Mouse (Mus musculus) megakaryocyte, embryonic 14.5 days (primary cell): ENCODE data around the gene Ocln.

Experiments used
- FLI1 ChIP-seq: IDR thresholded peaks from 2 replicates; pipeline ENCODE4 v1.6.1; 2012; ENCODE audit warnings: low read length, inconsistent platforms, mixed read lengths
- GATA1 ChIP-seq: IDR thresholded peaks from 3 replicates; pipeline ENCODE4 v1.6.1; 2012; ENCODE audit warnings: mixed read lengths, low read length, inconsistent platforms, borderline replicate concordance

DNA sequence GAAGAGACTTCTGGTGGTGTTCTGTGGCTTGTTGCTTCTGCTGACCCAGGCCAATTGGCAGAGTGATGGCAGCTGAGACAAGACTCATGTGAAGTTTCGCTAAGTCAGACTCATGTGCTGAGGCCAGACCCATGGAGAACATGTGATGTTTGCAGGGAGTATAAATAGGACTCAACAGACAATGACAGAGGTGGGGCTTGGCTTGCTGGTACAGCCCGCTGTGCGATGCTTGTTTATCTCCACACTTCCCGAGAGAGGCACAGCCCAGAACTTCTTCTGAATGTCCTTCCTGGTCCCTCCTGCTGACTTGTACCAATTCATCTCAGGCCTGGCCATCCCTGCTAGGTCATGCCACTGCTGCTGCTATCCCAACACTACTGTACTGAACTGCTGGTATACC is 57.2 kb downstream of the Ocln start:
- TF ChIP-seq GATA1: no peak
- no peak for TF ChIP-seq FLI1
